Mouse (Mus musculus) monocyte, adult 5-6 weeks (primary cell): Measurements from ENCODE around the gene Mrps26. TPM values are rescaled to one million over a fixed set of nuclear protein-coding genes. Genes with fewer than 3 reads are reported as not detected.

Experiments used
- ATAC-seq: fragments of 153-309, 156-312 bp; replicated peaks from 2 replicates; pipeline ENCODE4 v1.8.0; 2017; ENCODE audit warnings: mild to moderate bottlenecking; ENCODE audit not compliant: low TSS enrichment, insufficient number of reproducible peaks, severe bottlenecking, poor library complexity, low FRiP score
- total RNA-seq: library from RNA; stranded (forward); fragments of 200-1000, 200-491, 200-594 nt; gene quantifications from 3 replicates; pipeline ENCODE4 v1.2.3, GENCODE M21; 2017

The Mrps26 gene
- total RNA-seq, 1 experiment from 2014 or later = 12.2 TPM

- no peak for ATAC-seq
Measured at GRCm38 (mm10) chr2:130613091-130613490, 49.5 kb downstream of the Mrps26 start.

Other genes with a start within 250 kb of the Mrps26 start
- gene Cpxm1, start 166.2 kb upstream of the Mrps26 start, total RNA-seq = 0.19 to 0.67 TPM in 2 of 3 replicates, not detected in the other
- gene Gm28372, start 158.5 kb upstream of the Mrps26 start, total RNA-seq = not detected in 3 replicates
- gene 1700020A23Rik, start 158.5 kb upstream of the Mrps26 start, total RNA-seq = not detected in 3 replicates
- gene Tmem239, start 157.3 kb upstream of the Mrps26 start, total RNA-seq = not detected in 3 replicates
- 199 to 267 TPM (median 223 TPM) in 3 replicates for gene Vps16, start 139.4 kb upstream of the Mrps26 start, total RNA-seq
- gene Pced1a, start 139.0 kb upstream of the Mrps26 start, total RNA-seq = 20.8 to 40.3 TPM (median 22.5 TPM) in 3 replicates
- 103 to 177 TPM (median 151 TPM) in 3 replicates for gene Ptpra, start 113.5 kb upstream of the Mrps26 start, total RNA-seq
- gene Oxt, start 12.4 kb downstream of the Mrps26 start, total RNA-seq = not detected in 3 replicates
- not detected in 3 replicates for gene Avp, start 18.8 kb downstream of the Mrps26 start, total RNA-seq
- 5.1 to 10.8 TPM (median 9.0 TPM) in 3 replicates for gene Fastkd5, start 66.3 kb downstream of the Mrps26 start, total RNA-seq
- 2.9 to 5.1 TPM (median 3.5 TPM) in 3 replicates for gene Ubox5, start 66.3 kb downstream of the Mrps26 start, total RNA-seq
- gene Lzts3, start 79.1 kb downstream of the Mrps26 start, total RNA-seq = 0.29 to 0.95 TPM (median 0.85 TPM) in 3 replicates
- gene Ddrgk1, start 100.9 kb downstream of the Mrps26 start, total RNA-seq = 79.9 to 114 TPM (median 86.8 TPM) in 3 replicates
- 33.0 to 47.1 TPM (median 41.8 TPM) in 3 replicates for gene Itpa, start 103.9 kb downstream of the Mrps26 start, total RNA-seq
- gene Slc4a11, start 133.8 kb downstream of the Mrps26 start, total RNA-seq = not detected in 3 replicates